Mouse (Mus musculus): ENCODE measurements around the gene Hecw1.

GRCm38 (mm10) chr13:14327252-14327651 lies 195.8 kb downstream of the Hecw1 start:
- no peak for TF ChIP-seq CTCF (IDR thresholded peaks at IDR 0.05; ENCODE audit: low read depth)
- no peak for TF ChIP-seq EP300 (IDR thresholded peaks at IDR 0.05; ENCODE audit: low read depth)

Data from heart, postnatal 0 days (tissue).